Mouse (Mus musculus) neural tube, embryonic 13.5 days (tissue): Measurements from ENCODE around the gene Stambp. TPM values are rescaled to one million over a fixed set of nuclear protein-coding genes. Genes with fewer than 3 reads are reported as not detected.

ENCODE experiments used
- ATAC-seq: fragments of 200-750 bp; cut with Nextera tagmentation; 2 replicates; pipeline ENCODE4 v1.8.0; 2017; ENCODE audit warnings: low read depth, mild to moderate bottlenecking, moderate TSS enrichment, moderate library complexity
- H3K27ac ChIP-seq: fragments of 300-500 bp; sonication (generic); replicated peaks from 2 replicates; pipeline ENCODE4 v1.5.1; 2015; ENCODE audit warnings: moderate library complexity, mild to moderate bottlenecking, inconsistent platforms
- H3K27me3 ChIP-seq: fragments of 300-500 bp; sonication (generic); 2 replicates; pipeline ENCODE4 v1.6.1; 2015; ENCODE audit warnings: mild to moderate bottlenecking, inconsistent platforms
- H3K36me3 ChIP-seq: fragments of 300-500 bp; sonication (generic); 2 replicates; pipeline ENCODE4 v1.6.1; 2015; ENCODE audit warnings: mild to moderate bottlenecking, inconsistent platforms
- H3K4me1 ChIP-seq: fragments of 300-500 bp; sonication (generic); replicated peaks from 2 replicates; pipeline ENCODE4 v1.6.1; 2015; ENCODE audit warnings: inconsistent platforms
- H3K4me2 ChIP-seq: fragments of 300-500 bp; sonication (generic); 2 replicates; pipeline ENCODE4 v1.6.1; 2015; ENCODE audit warnings: inconsistent platforms, mild to moderate bottlenecking, moderate library complexity
- H3K4me3 ChIP-seq: fragments of 300-500 bp; sonication (generic); 2 replicates; pipeline ENCODE4 v1.5.1; 2015; ENCODE audit warnings: mild to moderate bottlenecking, inconsistent platforms
- H3K9ac ChIP-seq: fragments of 300-500 bp; sonication (generic); 2 replicates; pipeline ENCODE4 v1.6.1; 2015; ENCODE audit warnings: moderate library complexity, mild to moderate bottlenecking, inconsistent platforms
- H3K9me3 ChIP-seq: fragments of 300-500 bp; sonication (generic); 2 replicates; pipeline ENCODE4 v1.6.1; 2016; ENCODE audit warnings: inconsistent platforms
- WGBS: fragments of 180-500 bp; shearing (Covaris S2); methylation state at CpG from one replicate; pipeline ENCODE4 v1.1.7; 2015; 5-methylcytosine and 5-hydroxymethylcytosine counted together
- polyA plus RNA-seq: library from polyadenylated mRNA; unstranded; fragments of >200 nt; fragmentation: Nextera tagmentation; extraction: Ambion mirVana; gene quantifications from 2 replicates; pipeline ENCODE4 v1.2.1, GENCODE M21; 2015

Stambp gene
- polyA plus RNA-seq, 1 experiment from 2014 or later: 49.3 TPM

- Histone ChIP-seq H3K36me3 (peaks cover 89% of the 10 kb centered on the region), H3K27ac (no peak overlapping the region), H3K4me2 (no peak overlapping the region), H3K27me3 (no peaks in the 10 kb centered on the region), H3K9me3 (no peaks in the 10 kb centered on the region), H3K9ac (no peak overlapping the region), H3K4me1 (no peaks in the 10 kb centered on the region), H3K4me3 (no peak overlapping the region)
- 90% methylated on average over 6 of the region's 6 CpGs for WGBS
- no peak for ATAC-seq
Measured at GRCm38 (mm10) chr6:83555972-83556371, 16.6 kb downstream of the Stambp start.

GRCm38 (mm10) chr6:83548346-83548745, 24.2 kb downstream of the Stambp start:
- 36% methylated on average over 5 of the region's 5 CpGs for WGBS

GRCm38 (mm10) chr6:83545778-83546177, 26.8 kb downstream of the Stambp start:
- H3K9me3 ChIP-seq: no peaks in the 10 kb centered on the region
- H3K9ac ChIP-seq: no peak overlapping the region
- H3K36me3 ChIP-seq: peaks cover 62% of the 10 kb centered on the region
- H3K4me1 ChIP-seq: no peaks in the 10 kb centered on the region
- H3K27ac ChIP-seq: no peak overlapping the region
- no peaks in the 10 kb centered on the region for H3K27me3 ChIP-seq
- H3K4me2 ChIP-seq: no peak overlapping the region
- H3K4me3 ChIP-seq: no peak overlapping the region
- WGBS: 70% methylated on average over 3 of the region's 3 CpGs
- ATAC-seq: no peak

More at GRCm38 (mm10) chr6:83548346-83548745, 24.2 kb downstream of the Stambp start:
- H3K9ac ChIP-seq: no peak overlapping the region
- no peaks in the 10 kb centered on the region for H3K9me3 ChIP-seq
- no peak overlapping the region for H3K4me2 ChIP-seq
- no peak overlapping the region for H3K27ac ChIP-seq
- H3K27me3 ChIP-seq: no peaks in the 10 kb centered on the region
- no peak for ATAC-seq
- H3K36me3 ChIP-seq: peaks cover 64% of the 10 kb centered on the region
- no peak overlapping the region for H3K4me3 ChIP-seq
- no peaks in the 10 kb centered on the region for H3K4me1 ChIP-seq

GRCm38 (mm10) chr6:83541756-83542456, 30.6 kb downstream of the Stambp start:
- Histone ChIP-seq H3K9ac (no peak overlapping the region), H3K27me3 (no peaks in the 10 kb centered on the region), H3K4me2 (no peak overlapping the region), H3K4me1 (no peaks in the 10 kb centered on the region; the same call in 1 of the 2 replicates), H3K9me3 (no peaks in the 10 kb centered on the region), H3K4me3 (no peak overlapping the region), H3K27ac (peak overlapping the region; percentile 49; the same call in 1 of the 2 replicates), H3K36me3 (peaks cover 48% of the 10 kb centered on the region)
- ATAC-seq: no peak
- WGBS: 74% methylated on average over 11 of the region's 11 CpGs

- H3K27me3 ChIP-seq: no peaks in the 10 kb centered on the region
- no peak overlapping the region for H3K4me3 ChIP-seq
- peaks cover 30% of the 10 kb centered on the region for H3K36me3 ChIP-seq
- no peaks in the 10 kb centered on the region; the same call in 1 of the 2 replicates for H3K4me1 ChIP-seq
- H3K27ac ChIP-seq: no peak overlapping the region; the same call in 1 of the 2 replicates
- H3K9me3 ChIP-seq: no peaks in the 10 kb centered on the region
- no peak overlapping the region for H3K4me2 ChIP-seq
- WGBS: 36% methylated on average over 4 of the region's 4 CpGs
- no peak overlapping the region for H3K9ac ChIP-seq
- ATAC-seq: 0 out of 2 replicates have a peak, but pooled peaks have one; percentile 23
Measured at GRCm38 (mm10) chr6:83540017-83540416, 32.5 kb downstream of the Stambp start.

- Histone ChIP-seq H3K36me3 (peaks cover 3% of the 10 kb centered on the region; the same call in 1 of the 2 replicates), H3K9me3 (no peaks in the 10 kb centered on the region), H3K4me2 (no peak overlapping the region), H3K4me3 (no peak overlapping the region), H3K4me1 (no peaks in the 10 kb centered on the region; the same call in 1 of the 2 replicates), H3K9ac (no peak overlapping the region), H3K27me3 (no peaks in the 10 kb centered on the region), H3K27ac (no peak overlapping the region)
- WGBS: 54% methylated on average over 6 of the region's 6 CpGs
- ATAC-seq: no peak
Measured at GRCm38 (mm10) chr6:83536795-83537059, 35.8 kb downstream of the Stambp start.

- Histone ChIP-seq H3K4me1 (no peaks in the 10 kb centered on the region; the same call in 1 of the 2 replicates), H3K4me3 (no peak within 1 kb of the TSS), H3K36me3 (no peaks in the 10 kb centered on the region), H3K27ac (no peak within 1 kb of the TSS), H3K9me3 (no peaks in the 10 kb centered on the region), H3K27me3 (no peaks in the 10 kb centered on the region), H3K4me2 (no peak within 1 kb of the TSS), H3K9ac (no peak within 1 kb of the TSS)
- 67% methylated on average over 12 of the region's 12 CpGs for WGBS
- ATAC-seq: no peak
Measured at GRCm38 (mm10) chr6:83536028-83536794, 36.3 kb downstream of the Stambp start, which contains the start of gene Actg2. Gene Actg2, minus strand, starts transcription at chr6:83536265.

GRCm38 (mm10) chr6:83532608-83533007, 39.9 kb downstream of the Stambp start:
- Histone ChIP-seq H3K27me3 (no peaks in the 10 kb centered on the region), H3K9ac (no peak overlapping the region), H3K36me3 (no peaks in the 10 kb centered on the region), H3K4me2 (no peak overlapping the region), H3K4me3 (no peak overlapping the region), H3K9me3 (no peaks in the 10 kb centered on the region), H3K27ac (no peak overlapping the region), H3K4me1 (no peaks in the 10 kb centered on the region)
- WGBS: 68% methylated on average over 2 of the region's 2 CpGs
- ATAC-seq: no peak

- Histone ChIP-seq H3K4me1 (no peaks in the 10 kb centered on the region), H3K4me3 (no peak overlapping the region), H3K4me2 (no peak overlapping the region), H3K27me3 (no peaks in the 10 kb centered on the region), H3K9me3 (no peaks in the 10 kb centered on the region), H3K27ac (no peak overlapping the region), H3K36me3 (no peaks in the 10 kb centered on the region), H3K9ac (no peak overlapping the region; the same call in 1 of the 2 replicates)
- WGBS: 67% methylated on average over 6 of the region's 6 CpGs
- no peak for ATAC-seq
Measured at GRCm38 (mm10) chr6:83523194-83523593, 49.3 kb downstream of the Stambp start.

- ATAC-seq: no peak
- Histone ChIP-seq H3K27me3 (no peaks in the 10 kb centered on the region), H3K36me3 (no peaks in the 10 kb centered on the region), H3K4me1 (no peaks in the 10 kb centered on the region), H3K4me3 (no peak overlapping the region), H3K27ac (no peak overlapping the region), H3K9me3 (no peaks in the 10 kb centered on the region), H3K9ac (no peak overlapping the region), H3K4me2 (no peak overlapping the region)
- WGBS: 72% methylated on average over 6 of the region's 6 CpGs
Measured at GRCm38 (mm10) chr6:83521784-83522183, 50.7 kb downstream of the Stambp start.

GRCm38 (mm10) chr6:83518637-83519036, 53.9 kb downstream of the Stambp start:
- no peak overlapping the region for H3K27ac ChIP-seq
- no peaks in the 10 kb centered on the region for H3K9me3 ChIP-seq
- no peaks in the 10 kb centered on the region for H3K4me1 ChIP-seq
- no peak overlapping the region for H3K4me2 ChIP-seq
- 88% methylated on average over 3 of the region's 3 CpGs for WGBS
- no peak overlapping the region for H3K4me3 ChIP-seq
- H3K9ac ChIP-seq: no peak overlapping the region
- no peaks in the 10 kb centered on the region for H3K27me3 ChIP-seq
- no peaks in the 10 kb centered on the region for H3K36me3 ChIP-seq
- ATAC-seq: no peak

- H3K9ac ChIP-seq: no peak overlapping the region
- no peak overlapping the region for H3K27ac ChIP-seq
- no peaks in the 10 kb centered on the region for H3K9me3 ChIP-seq
- ATAC-seq: no peak
- no peaks in the 10 kb centered on the region for H3K36me3 ChIP-seq
- no peak overlapping the region for H3K4me2 ChIP-seq
- no peaks in the 10 kb centered on the region for H3K27me3 ChIP-seq
- 77% methylated on average over 3 of the region's 3 CpGs for WGBS
- H3K4me3 ChIP-seq: no peak overlapping the region
- H3K4me1 ChIP-seq: no peaks in the 10 kb centered on the region
Measured at GRCm38 (mm10) chr6:83515172-83515571, 57.4 kb downstream of the Stambp start.
